Mouse (Mus musculus): ENCODE measurements around the gene Arid1a. TPM values are rescaled to one million over a fixed set of nuclear protein-coding genes. Genes with fewer than 3 reads are reported as not detected.
"Not testable (repeated sequence)": the region's sequence is repeated elsewhere in the genome, so short reads cannot be mapped to it uniquely, and the experiment has no call there.

Gene Arid1a
- polyA plus RNA-seq, 1 experiment, result not detected

- Histone ChIP-seq H3K4me1 (ENCODE audit: control insufficient read depth, insufficient read depth, low read length) (peaks cover 21% of the 10 kb centered on the region), H3K4me3 (ENCODE audit: insufficient read depth, low read depth, low read length) (no peak overlapping the region), H3K27ac (ENCODE audit: insufficient read depth, low read depth, low read length) (no peak overlapping the region)
- 97% methylated on average over 8 of the region's 8 CpGs for WGBS
- TF ChIP-seq POLR2A (IDR thresholded peaks at IDR 0.05; ENCODE audit: insufficient read depth, low read depth, low read length) (no peak), CTCF (IDR thresholded peaks at IDR 0.05; ENCODE audit: insufficient read depth, low read depth, low read length) (no peak)
Observed at GRCm38 (mm10) chr4:133662421-133662820, 94.1 kb downstream of the Arid1a start.

GRCm38 (mm10) chr4:133660193-133661155 is 96.1 kb downstream of the Arid1a start:
- whole genome bisulfite sequencing, result 8% methylated on average over 10 of the region's 10 CpGs
- Histone ChIP-seq H3K4me3 (ENCODE audit: insufficient read depth, low read depth, low read length) (peak overlapping the region; percentile 20; the same call in 1 of the 2 replicates), H3K27ac (ENCODE audit: insufficient read depth, low read depth, low read length) (peak overlapping the region; percentile 89), H3K4me1 (ENCODE audit: control insufficient read depth, insufficient read depth, low read length) (peaks cover 20% of the 10 kb centered on the region)
- no peak for TF ChIP-seq CTCF (IDR thresholded peaks at IDR 0.05; ENCODE audit: insufficient read depth, low read depth, low read length)
- TF ChIP-seq POLR2A (IDR thresholded peaks at IDR 0.05; ENCODE audit: insufficient read depth, low read depth, low read length), result 0 out of 2 replicates have a peak, but pooled peaks have one; percentile 19

- WGBS, result 24% methylated on average over 15 of the region's 15 CpGs
- peak overlapping the region; percentile 20; the same call in 1 of the 2 replicates for H3K4me3 ChIP-seq (ENCODE audit: insufficient read depth, low read depth, low read length)
- TF ChIP-seq POLR2A (IDR thresholded peaks at IDR 0.05; ENCODE audit: insufficient read depth, low read depth, low read length), result no peak
- no peak for TF ChIP-seq CTCF (IDR thresholded peaks at IDR 0.05; ENCODE audit: insufficient read depth, low read depth, low read length)
- peaks cover 13% of the 10 kb centered on the region for H3K4me1 ChIP-seq (ENCODE audit: control insufficient read depth, insufficient read depth, low read length)
- peak overlapping the region; percentile 89 for H3K27ac ChIP-seq (ENCODE audit: insufficient read depth, low read depth, low read length)
Observed at GRCm38 (mm10) chr4:133659497-133660192, 96.9 kb downstream of the Arid1a start.

GRCm38 (mm10) chr4:133658729-133659128 is 97.8 kb downstream of the Arid1a start:
- WGBS, result 71% methylated on average over 2 of the region's 2 CpGs
- no peak overlapping the region for H3K27ac ChIP-seq (ENCODE audit: insufficient read depth, low read depth, low read length)
- no peak for TF ChIP-seq POLR2A (IDR thresholded peaks at IDR 0.05; ENCODE audit: insufficient read depth, low read depth, low read length)
- no peak for TF ChIP-seq CTCF (IDR thresholded peaks at IDR 0.05; ENCODE audit: insufficient read depth, low read depth, low read length)
- H3K4me1 ChIP-seq (ENCODE audit: control insufficient read depth, insufficient read depth, low read length), result peaks cover 13% of the 10 kb centered on the region
- H3K4me3 ChIP-seq (ENCODE audit: insufficient read depth, low read depth, low read length), result no peak overlapping the region

GRCm38 (mm10) chr4:133657829-133658458 is 98.6 kb downstream of the Arid1a start:
- peaks cover 13% of the 10 kb centered on the region for H3K4me1 ChIP-seq (ENCODE audit: control insufficient read depth, insufficient read depth, low read length)
- no peak for TF ChIP-seq CTCF (IDR thresholded peaks at IDR 0.05; ENCODE audit: insufficient read depth, low read depth, low read length)
- WGBS, result 74% methylated on average over 5 of the region's 5 CpGs
- H3K4me3 ChIP-seq (ENCODE audit: insufficient read depth, low read depth, low read length), result no peak overlapping the region
- no peak overlapping the region for H3K27ac ChIP-seq (ENCODE audit: insufficient read depth, low read depth, low read length)

- 23% methylated on average over 4 of the region's 4 CpGs for WGBS
- H3K4me3 ChIP-seq (ENCODE audit: insufficient read depth, low read depth, low read length), result no peak overlapping the region
- H3K27ac ChIP-seq (ENCODE audit: insufficient read depth, low read depth, low read length), result no peak overlapping the region
- TF ChIP-seq POLR2A (IDR thresholded peaks at IDR 0.05; ENCODE audit: insufficient read depth, low read depth, low read length) (no peak), CTCF (IDR thresholded peaks at IDR 0.05; ENCODE audit: insufficient read depth, low read depth, low read length) (no peak)
- peaks cover 16% of the 10 kb centered on the region for H3K4me1 ChIP-seq (ENCODE audit: control insufficient read depth, insufficient read depth, low read length)
Observed at GRCm38 (mm10) chr4:133656997-133657396, 99.6 kb downstream of the Arid1a start.

- 77% methylated on average over 4 of the region's 4 CpGs for WGBS
- H3K27ac ChIP-seq (ENCODE audit: insufficient read depth, low read depth, low read length), result no peak overlapping the region
- TF ChIP-seq POLR2A (IDR thresholded peaks at IDR 0.05; ENCODE audit: insufficient read depth, low read depth, low read length) (no peak), CTCF (IDR thresholded peaks at IDR 0.05; ENCODE audit: insufficient read depth, low read depth, low read length) (no peak)
Observed at GRCm38 (mm10) chr4:133656294-133656693, 100.3 kb downstream of the Arid1a start.

GRCm38 (mm10) chr4:133654070-133654469 is 102.5 kb downstream of the Arid1a start:
- WGBS, result 98% methylated on average over 5 of the region's 5 CpGs
- H3K4me1 ChIP-seq (ENCODE audit: control insufficient read depth, insufficient read depth, low read length); H3K4me3 ChIP-seq (ENCODE audit: insufficient read depth, low read depth, low read length); H3K27ac ChIP-seq (ENCODE audit: insufficient read depth, low read depth, low read length): not testable (repeated sequence)

More at GRCm38 (mm10) chr4:133656294-133656693, 100.3 kb downstream of the Arid1a start:
- Histone ChIP-seq H3K4me3 (ENCODE audit: insufficient read depth, low read depth, low read length) (no peak overlapping the region), H3K4me1 (ENCODE audit: control insufficient read depth, insufficient read depth, low read length) (peaks cover 16% of the 10 kb centered on the region)
